Mouse (Mus musculus) limb, embryonic 14.5 days (tissue): Measurements from ENCODE around the gene Npas2. TPM values are rescaled to one million over a fixed set of nuclear protein-coding genes. Genes with fewer than 3 reads are reported as not detected.

Experiments
- ATAC-seq: fragments of 200-750 bp; cut with Nextera tagmentation; 2 replicates; pipeline ENCODE4 v1.8.0; 2017; ENCODE audit warnings: low read depth, moderate number of reproducible peaks, moderate TSS enrichment; ENCODE audit not compliant: low FRiP score
- DNase-seq: peaks from one replicate; pipeline ENCODE4 v3.0.0-alpha.2; 2015; ENCODE audit warnings: low spot score
- H3K27ac ChIP-seq: fragments of 300-500 bp; sonication (generic); replicated peaks from 2 replicates; pipeline ENCODE4 v1.5.1; 2014; ENCODE audit warnings: low read depth, mild to moderate bottlenecking, low read length, moderate library complexity, mixed read lengths
- H3K27me3 ChIP-seq: fragments of 300-500 bp; sonication (generic); 2 replicates; pipeline ENCODE4 v1.6.1; 2014; ENCODE audit warnings: low read length, mixed read lengths; ENCODE audit not compliant: control insufficient read depth, insufficient read depth
- H3K36me3 ChIP-seq: fragments of 300-500 bp; sonication (generic); 2 replicates; pipeline ENCODE4 v1.6.1; 2014; ENCODE audit warnings: mild to moderate bottlenecking, low read length, moderate library complexity, mixed read lengths; ENCODE audit not compliant: control insufficient read depth, insufficient read depth
- H3K4me1 ChIP-seq: fragments of 300-500 bp; sonication (generic); 2 replicates; pipeline ENCODE4 v1.6.1; 2014; ENCODE audit warnings: antibody characterized with exemption, low read length, mixed read lengths; ENCODE audit not compliant: control insufficient read depth, insufficient read depth
- H3K4me2 ChIP-seq: fragments of 300-500 bp; sonication (generic); replicated peaks from 2 replicates; pipeline ENCODE4 v1.6.1; 2014; ENCODE audit warnings: low read depth, mild to moderate bottlenecking, low read length, moderate library complexity; ENCODE audit not compliant: severe bottlenecking
- H3K4me3 ChIP-seq: fragments of 300-500 bp; sonication (generic); replicated peaks from 2 replicates; pipeline ENCODE4 v1.5.1; 2014; ENCODE audit warnings: low read length
- H3K9ac ChIP-seq: fragments of 300-500 bp; sonication (generic); 2 replicates; pipeline ENCODE4 v1.6.1; 2014; ENCODE audit warnings: mild to moderate bottlenecking, low read depth, low read length, moderate library complexity; ENCODE audit not compliant: severe bottlenecking
- H3K9me3 ChIP-seq: fragments of 300-500 bp; sonication (generic); 2 replicates; pipeline ENCODE4 v1.6.1; 2016; ENCODE audit warnings: low read length; ENCODE audit not compliant: control insufficient read depth
- POLR2A ChIP-seq: fragments of 200-500 bp; IDR thresholded peaks from 2 replicates; pipeline ENCODE4 v1.8.0; 2012; ENCODE audit warnings: inconsistent platforms, mild to moderate bottlenecking, moderate library complexity, borderline replicate concordance; ENCODE audit not compliant: insufficient read depth, insufficient read length; ENCODE audit errors: extremely low read depth
- WGBS: fragments of 180-500 bp; shearing (Covaris S2); extraction: QIAGEN DNeasy Blood & Tissue Kit; methylation state at CpG from one replicate; pipeline ENCODE4 v1.1.7; 2014; 5-methylcytosine and 5-hydroxymethylcytosine counted together
- polyA plus RNA-seq, 2 experiments: library from polyadenylated mRNA; depleted of rRNA in 1 of 2; stranded (reverse) in 1 of 2; unstranded in 1 of 2; fragments of >200 nt; fragmentation: Nextera tagmentation in 1 of 2; extraction: Ambion mirVana in 1 of 2; gene quantifications; 2 replicates each; pipeline versions ENCODE4 v1.2.1 to v1.2.3; 2012 to 2014

Npas2 gene
- polyA plus RNA-seq, 2 experiments, result 2.0 to 3.2 TPM

DNA sequence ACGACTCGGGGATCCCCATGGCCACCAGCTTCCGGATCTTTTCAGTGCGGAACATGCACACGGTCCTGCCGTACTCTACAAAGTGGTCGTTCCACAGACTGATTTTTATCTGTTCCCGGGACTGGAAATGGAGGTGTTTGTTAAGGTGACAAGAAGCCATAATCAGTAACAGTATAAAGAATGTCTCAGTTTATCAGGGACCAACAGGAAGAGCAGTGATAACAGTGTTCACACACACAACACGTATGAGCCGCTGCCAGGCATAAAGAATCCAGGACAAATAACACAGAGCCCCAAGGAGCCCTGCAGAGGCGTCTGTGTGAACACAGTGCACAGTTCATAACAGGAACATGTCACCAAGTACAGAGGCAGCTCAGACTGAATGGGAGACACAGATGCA is 195.8 kb downstream of the Npas2 start:
- DNase-seq, result no peak
- no peaks in the 10 kb centered on the region for H3K9me3 ChIP-seq
- no peaks in the 10 kb centered on the region; the same call in 1 of the 2 replicates for H3K4me1 ChIP-seq
- H3K4me2 ChIP-seq, result no peak overlapping the region
- no peak overlapping the region for H3K27ac ChIP-seq
- WGBS, result 89% methylated on average over 11 of the region's 11 CpGs
- H3K9ac ChIP-seq, result no peak overlapping the region
- no peaks in the 10 kb centered on the region for H3K27me3 ChIP-seq
- H3K36me3 ChIP-seq, result peaks cover 4% of the 10 kb centered on the region; the same call in 1 of the 2 replicates
- no peak overlapping the region for H3K4me3 ChIP-seq
- TF ChIP-seq POLR2A, result no peak
- ATAC-seq, result no peak

DNA sequence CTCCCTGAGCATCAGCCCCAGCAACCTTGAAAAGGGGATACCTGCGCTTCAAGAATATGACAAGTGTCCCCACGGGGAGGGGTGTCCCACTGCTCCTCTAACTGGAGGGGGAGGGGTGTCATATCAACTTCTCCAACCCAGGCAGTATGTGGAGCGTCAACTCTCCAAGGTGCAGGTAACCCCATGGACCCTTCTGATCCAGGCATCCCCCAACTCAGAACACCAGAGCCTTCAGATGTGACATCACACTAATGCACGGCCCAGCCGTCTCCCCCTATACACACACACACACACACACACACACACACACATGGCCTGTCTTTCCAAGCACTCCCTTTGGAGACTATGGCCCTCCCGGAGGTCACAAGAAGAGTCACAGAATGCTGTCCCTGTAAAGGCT is 198.1 kb downstream of the Npas2 start:
- Histone ChIP-seq H3K4me1 (no peaks in the 10 kb centered on the region; the same call in 1 of the 2 replicates), H3K9me3 (no peaks in the 10 kb centered on the region), H3K4me3 (no peak overlapping the region), H3K27ac (no peak overlapping the region), H3K9ac (no peak overlapping the region), H3K27me3 (no peaks in the 10 kb centered on the region), H3K4me2 (no peak overlapping the region), H3K36me3 (peaks cover 3% of the 10 kb centered on the region; the same call in 1 of the 2 replicates)
- no peak for TF ChIP-seq POLR2A
- 79% methylated on average over 6 of the region's 6 CpGs for WGBS
- no peak for ATAC-seq
- DNase-seq, result no peak

DNA sequence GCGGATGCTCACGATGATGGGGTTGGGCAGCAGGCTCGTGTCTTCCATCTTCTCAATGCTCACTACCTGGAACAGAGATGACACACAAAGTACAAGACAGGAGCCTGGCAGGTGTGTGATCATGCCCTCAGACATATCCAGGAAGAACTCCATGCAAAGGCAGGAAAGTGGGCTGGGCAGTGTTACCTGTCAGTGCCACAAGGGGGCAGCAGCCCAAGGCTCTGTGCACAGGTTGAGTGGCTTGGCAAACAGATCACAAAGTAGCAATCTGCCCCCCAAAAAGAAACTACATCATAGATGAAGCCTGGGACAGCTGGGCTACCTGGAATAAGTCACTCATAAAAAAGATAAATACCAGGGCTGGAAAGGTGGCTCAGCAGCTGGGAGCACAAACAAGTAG is 198.7 kb downstream of the Npas2 start:
- ATAC-seq (no peak), DNase-seq (peak; percentile 64)
- no peak overlapping the region for H3K27ac ChIP-seq
- H3K9ac ChIP-seq, result no peak overlapping the region
- no peaks in the 10 kb centered on the region; the same call in 1 of the 2 replicates for H3K4me1 ChIP-seq
- H3K27me3 ChIP-seq, result no peaks in the 10 kb centered on the region
- peaks cover 3% of the 10 kb centered on the region; the same call in 1 of the 2 replicates for H3K36me3 ChIP-seq
- TF ChIP-seq POLR2A, result no peak
- H3K4me2 ChIP-seq, result no peak overlapping the region
- no peaks in the 10 kb centered on the region for H3K9me3 ChIP-seq
- WGBS, result 59% methylated on average over 3 of the region's 3 CpGs
- no peak overlapping the region for H3K4me3 ChIP-seq

DNA sequence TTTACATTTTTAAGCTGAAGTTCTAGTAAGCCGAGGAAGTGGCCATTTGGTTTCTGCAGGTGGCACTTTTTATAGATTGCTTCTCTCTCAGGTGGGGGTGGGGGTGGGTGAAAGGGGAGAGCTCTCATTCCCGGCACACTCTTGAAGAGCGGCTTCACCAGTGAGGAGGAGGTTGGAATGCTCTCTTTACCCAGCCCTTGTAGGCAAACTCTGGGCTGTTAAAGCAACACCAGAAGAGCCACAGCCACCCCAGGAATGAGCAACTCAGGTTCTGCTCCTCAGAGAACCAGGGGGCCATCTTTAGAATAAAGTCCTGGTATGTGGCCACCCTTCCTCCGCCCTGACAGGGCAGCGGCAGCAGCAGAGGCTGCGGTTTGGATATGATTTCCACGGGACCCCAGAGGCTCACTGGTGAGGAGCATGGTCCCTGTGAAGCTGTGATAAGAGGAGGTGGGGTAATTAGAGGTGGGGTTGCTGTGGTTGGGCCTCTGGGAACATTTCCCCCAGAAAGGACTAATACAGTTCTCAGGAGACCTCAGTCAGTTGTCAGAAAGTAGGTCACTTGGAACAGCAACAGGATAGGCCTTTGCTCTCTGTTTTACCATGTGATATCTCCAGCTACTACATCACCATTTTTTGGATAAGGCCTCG is 199.8 kb downstream of the Npas2 start:
- no peak for TF ChIP-seq POLR2A
- no peak overlapping the region for H3K4me2 ChIP-seq
- H3K4me3 ChIP-seq, result no peak overlapping the region
- ATAC-seq (no peak), DNase-seq (no peak)
- no peaks in the 10 kb centered on the region; the same call in 1 of the 2 replicates for H3K4me1 ChIP-seq
- H3K9ac ChIP-seq, result no peak overlapping the region
- no peaks in the 10 kb centered on the region for H3K9me3 ChIP-seq
- no peak overlapping the region for H3K27ac ChIP-seq
- no peaks in the 10 kb centered on the region for H3K27me3 ChIP-seq
- 57% methylated on average over 8 of the region's 8 CpGs for WGBS
- peaks cover 7% of the 10 kb centered on the region; the same call in 1 of the 2 replicates for H3K36me3 ChIP-seq

DNA sequence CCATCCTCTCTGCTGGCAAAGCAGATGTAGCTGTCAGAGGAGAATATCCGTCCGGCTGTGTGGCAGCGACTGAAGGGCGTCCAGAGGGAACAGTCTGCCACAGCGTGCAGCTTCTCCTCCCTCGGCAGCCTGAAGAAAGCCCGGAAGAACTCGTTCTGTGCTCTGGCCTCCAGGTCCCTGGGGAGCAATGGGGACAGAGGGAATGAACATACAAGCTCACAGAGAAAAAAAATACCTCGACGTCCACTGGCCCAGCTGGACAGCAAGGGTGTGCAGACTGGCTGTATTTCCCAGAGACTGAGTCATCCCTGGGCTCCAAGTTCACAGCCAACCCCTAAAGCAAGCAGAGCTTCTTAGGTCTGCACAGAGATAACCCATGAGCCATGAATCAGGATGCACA is 200.6 kb downstream of the Npas2 start:
- no peaks in the 10 kb centered on the region; the same call in 1 of the 2 replicates for H3K4me1 ChIP-seq
- H3K4me3 ChIP-seq, result no peak overlapping the region
- no peak overlapping the region for H3K9ac ChIP-seq
- H3K27me3 ChIP-seq, result no peaks in the 10 kb centered on the region
- ATAC-seq (no peak), DNase-seq (no peak)
- no peak overlapping the region for H3K27ac ChIP-seq
- H3K36me3 ChIP-seq, result 0 out of 2 replicates have a peak, but pooled peaks cover 4% of the 10 kb centered on the region
- WGBS, result 72% methylated on average over 10 of the region's 10 CpGs
- H3K9me3 ChIP-seq, result no peaks in the 10 kb centered on the region
- H3K4me2 ChIP-seq, result no peak overlapping the region
- no peak for TF ChIP-seq POLR2A

DNA sequence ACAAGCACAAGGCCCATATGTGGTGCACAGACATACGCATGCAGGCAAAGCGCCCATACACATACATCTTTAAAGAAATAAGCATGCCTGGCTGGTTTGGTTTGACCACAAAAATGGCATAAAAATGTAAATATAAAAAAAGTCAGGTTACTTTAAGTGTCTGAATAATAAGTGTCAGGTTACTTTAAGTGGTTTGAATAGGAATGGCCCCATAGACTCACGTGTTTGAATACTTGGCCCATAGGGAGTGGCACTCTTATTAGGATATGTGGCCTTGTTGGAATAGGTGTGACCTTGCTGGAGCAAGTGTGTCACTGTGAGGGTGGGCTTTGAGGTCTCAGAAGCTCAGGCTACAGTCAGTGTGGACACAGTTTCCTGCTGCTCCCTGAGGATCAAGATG is 201.1 kb downstream of the Npas2 start:
- no peak for DNase-seq
- Histone ChIP-seq H3K4me1 (no peaks in the 10 kb centered on the region; the same call in 1 of the 2 replicates), H3K36me3 (0 out of 2 replicates have a peak, but pooled peaks cover 4% of the 10 kb centered on the region), H3K4me2 (no peak overlapping the region), H3K4me3 (no peak overlapping the region), H3K27ac (no peak overlapping the region), H3K9ac (no peak overlapping the region), H3K9me3 (no peaks in the 10 kb centered on the region), H3K27me3 (no peaks in the 10 kb centered on the region)
- no peak for ATAC-seq
- no peak for TF ChIP-seq POLR2A
- 79% methylated on average over 3 of the region's 3 CpGs for WGBS
